Mouse (Mus musculus) embryonic facial prominence, embryonic 13.5 days (tissue): ENCODE results near the gene Nbeal1. TPM values are rescaled to one million over a fixed set of nuclear protein-coding genes. Genes with fewer than 3 reads are reported as not detected.

Experiments used
- ATAC-seq: fragments of 200-750 bp; cut with Nextera tagmentation; 2 replicates; pipeline ENCODE4 v1.8.0; 2017; ENCODE audit warnings: low read depth; ENCODE audit not compliant: insufficient number of reproducible peaks, insufficient read depth, low FRiP score, low TSS enrichment
- H3K27ac ChIP-seq: fragments of 300-500 bp; sonication (generic); 2 replicates; pipeline ENCODE4 v1.5.1; 2015; ENCODE audit warnings: moderate library complexity, mild to moderate bottlenecking, inconsistent platforms
- H3K27me3 ChIP-seq: fragments of 300-500 bp; sonication (generic); 2 replicates; pipeline ENCODE4 v1.6.1; 2015; ENCODE audit warnings: mild to moderate bottlenecking, inconsistent platforms
- H3K36me3 ChIP-seq: fragments of 300-500 bp; sonication (generic); 2 replicates; pipeline ENCODE4 v1.6.1; 2015; ENCODE audit warnings: mild to moderate bottlenecking, inconsistent platforms
- H3K4me1 ChIP-seq: fragments of 300-500 bp; sonication (generic); 2 replicates; pipeline ENCODE4 v1.6.1; 2015; ENCODE audit warnings: inconsistent platforms
- H3K4me2 ChIP-seq: fragments of 300-500 bp; sonication (generic); 2 replicates; pipeline ENCODE4 v1.6.1; 2015; ENCODE audit warnings: moderate library complexity, mild to moderate bottlenecking, inconsistent platforms
- H3K4me3 ChIP-seq: fragments of 300-500 bp; sonication (generic); 2 replicates; pipeline ENCODE4 v1.5.1; 2015; ENCODE audit warnings: mild to moderate bottlenecking, inconsistent platforms
- H3K9ac ChIP-seq: fragments of 300-500 bp; sonication (generic); 2 replicates; pipeline ENCODE4 v1.6.1; 2015; ENCODE audit warnings: mild to moderate bottlenecking, inconsistent platforms
- H3K9me3 ChIP-seq: fragments of 300-500 bp; sonication (generic); 2 replicates; pipeline ENCODE4 v1.6.1; 2016; ENCODE audit warnings: inconsistent platforms
- WGBS: fragments of 180-500 bp; shearing (Covaris S2); methylation state at CpG from one replicate; pipeline ENCODE4 v1.1.7; 2015; ENCODE audit warnings: mixed read lengths; 5-methylcytosine and 5-hydroxymethylcytosine counted together
- polyA plus RNA-seq: library from polyadenylated mRNA; unstranded; fragments of >200 nt; fragmentation: Nextera tagmentation; extraction: Ambion mirVana; gene quantifications from 2 replicates; pipeline ENCODE4 v1.2.1, GENCODE M21; 2015

The Nbeal1 gene
- polyA plus RNA-seq, 1 experiment from 2014 or later: 7.6 TPM

GRCm38 (mm10) chr1:60345712-60346111, 165.3 kb downstream of the Nbeal1 start:
- no peak for ATAC-seq
- no peak overlapping the region for H3K4me2 ChIP-seq
- no peak overlapping the region for H3K27ac ChIP-seq
- H3K27me3 ChIP-seq: no peaks in the 10 kb centered on the region
- WGBS: 79% methylated on average over 2 of the region's 2 CpGs
- no peak overlapping the region for H3K4me3 ChIP-seq
- peaks cover 12% of the 10 kb centered on the region for H3K4me1 ChIP-seq
- H3K9me3 ChIP-seq: peaks cover 10% of the 10 kb centered on the region; the same call in 1 of the 2 replicates
- no peak overlapping the region for H3K9ac ChIP-seq
- H3K36me3 ChIP-seq: peaks cover 10% of the 10 kb centered on the region; the same call in 1 of the 2 replicates

DNA sequence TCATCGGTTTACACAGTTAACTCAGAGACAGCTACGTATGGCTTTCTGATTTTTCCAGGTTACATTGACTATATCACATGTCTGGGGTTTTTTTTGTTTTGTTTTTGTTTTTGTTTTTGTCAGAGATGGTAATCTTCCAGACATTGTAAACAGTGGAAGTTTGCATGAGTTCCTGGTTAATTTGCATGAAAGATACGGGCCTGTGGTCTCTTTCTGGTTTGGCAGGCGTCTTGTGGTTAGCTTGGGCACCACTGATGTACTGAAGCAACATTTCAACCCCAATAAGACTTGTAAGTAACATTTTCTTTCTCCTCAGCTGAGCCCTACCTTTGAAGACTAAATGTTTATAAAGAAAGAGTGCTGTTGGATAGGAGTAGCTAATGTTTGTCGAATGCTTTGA, 172.4 kb downstream of the Nbeal1 start:
- H3K4me3 ChIP-seq: no peak overlapping the region
- H3K36me3 ChIP-seq: peaks cover 21% of the 10 kb centered on the region
- H3K9me3 ChIP-seq: peaks cover 10% of the 10 kb centered on the region; the same call in 1 of the 2 replicates
- 71% methylated on average over 5 of the region's 5 CpGs for WGBS
- no peak overlapping the region for H3K4me2 ChIP-seq
- H3K27me3 ChIP-seq: no peaks in the 10 kb centered on the region
- no peak overlapping the region for H3K9ac ChIP-seq
- ATAC-seq: no peak
- H3K27ac ChIP-seq: peak overlapping the region; percentile 22; the same call in 1 of the 2 replicates
- H3K4me1 ChIP-seq: no peaks in the 10 kb centered on the region

DNA sequence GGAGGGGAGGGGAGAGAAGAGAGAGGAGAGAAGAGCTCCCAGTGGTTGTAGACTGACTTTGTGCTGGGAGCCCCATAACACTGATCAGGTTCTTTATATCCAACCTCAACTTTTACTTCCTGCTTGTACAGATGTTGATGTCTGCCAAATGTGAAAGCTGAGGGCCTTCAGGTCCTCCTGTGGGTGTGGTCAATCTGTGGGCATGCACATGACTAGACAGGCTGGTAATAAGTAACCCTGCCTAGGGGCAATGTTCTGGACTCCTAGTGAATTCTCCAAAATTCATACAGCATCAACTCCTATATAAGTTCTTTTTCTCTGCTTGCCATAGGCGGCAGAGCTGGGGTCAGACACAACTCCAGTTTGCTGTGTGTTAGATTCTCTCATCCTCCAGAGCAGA, 181.2 kb downstream of the Nbeal1 start:
- Histone ChIP-seq H3K27ac (no peak overlapping the region), H3K9ac (no peak overlapping the region), H3K36me3 (peaks cover 18% of the 10 kb centered on the region), H3K4me1 (no peaks in the 10 kb centered on the region), H3K4me3 (no peak overlapping the region), H3K9me3 (no peaks in the 10 kb centered on the region), H3K27me3 (no peaks in the 10 kb centered on the region), H3K4me2 (no peak overlapping the region)
- 93% methylated on average over 1 of the region's 1 CpGs for WGBS
- no peak for ATAC-seq

- Histone ChIP-seq H3K36me3 (peaks cover 36% of the 10 kb centered on the region), H3K9me3 (no peaks in the 10 kb centered on the region), H3K4me3 (no peak overlapping the region), H3K4me2 (no peak overlapping the region), H3K9ac (no peak overlapping the region), H3K27me3 (no peaks in the 10 kb centered on the region), H3K27ac (no peak overlapping the region), H3K4me1 (no peaks in the 10 kb centered on the region)
- WGBS: 77% methylated on average over 1 of the region's 1 CpGs
- no peak for ATAC-seq
Observed at GRCm38 (mm10) chr1:60376556-60376955, 196.2 kb downstream of the Nbeal1 start.

- Histone ChIP-seq H3K4me3 (no peak overlapping the region), H3K27ac (no peak overlapping the region), H3K27me3 (no peaks in the 10 kb centered on the region), H3K36me3 (peaks cover 34% of the 10 kb centered on the region), H3K4me1 (no peaks in the 10 kb centered on the region), H3K4me2 (no peak overlapping the region), H3K9ac (no peak overlapping the region), H3K9me3 (no peaks in the 10 kb centered on the region)
- WGBS: 82% methylated on average over 3 of the region's 3 CpGs
- ATAC-seq: no peak
Observed at GRCm38 (mm10) chr1:60381910-60382309, 201.5 kb downstream of the Nbeal1 start.

Other genes with a start within 250 kb of the Nbeal1 start
- 1.7 and 2.4 TPM in 2 replicates for gene Ica1l, start 137.4 kb upstream of the Nbeal1 start, polyA plus RNA-seq
- 8.9 and 10.3 TPM in 2 replicates for gene Carf, start 82.4 kb upstream of the Nbeal1 start, polyA plus RNA-seq
- 47.4 and 49.9 TPM in 2 replicates for gene Wdr12, start 82.0 kb upstream of the Nbeal1 start, polyA plus RNA-seq
- gene Cyp20a1, start 162.7 kb downstream of the Nbeal1 start, polyA plus RNA-seq: 19.4 and 24.7 TPM in 2 replicates
- gene Abi2, start 229.0 kb downstream of the Nbeal1 start, polyA plus RNA-seq: 23.4 and 27.3 TPM in 2 replicates